Mouse (Mus musculus): ENCODE measurements around the gene Crybg1. TPM values are rescaled to one million over a fixed set of nuclear protein-coding genes. Genes with fewer than 3 reads are reported as not detected.
"Not testable (repeated sequence)": the region's sequence is repeated elsewhere in the genome, so short reads cannot be mapped to it uniquely, and the experiment has no call there.

Crybg1 gene
- polyA plus RNA-seq, 1 experiment from 2014 or later, result 0.23 TPM

- 79% methylated on average over 3 of the region's 3 CpGs for WGBS
- no peak for ATAC-seq
- H3K27me3 ChIP-seq (replicated peaks; ENCODE audit: control insufficient read depth, insufficient read depth, low read length), result no peaks in the 10 kb centered on the region
- H3K36me3 ChIP-seq (ENCODE audit: control insufficient read depth, insufficient read depth), result no peaks in the 10 kb centered on the region
- H3K27ac ChIP-seq (ENCODE audit: low read length), result no peak overlapping the region
- H3K4me1 ChIP-seq (replicated peaks; ENCODE audit: control insufficient read depth, insufficient read depth, low read length), result no peaks in the 10 kb centered on the region
- no peak overlapping the region for H3K4me3 ChIP-seq (replicated peaks; ENCODE audit: low read length)
- H3K4me2 ChIP-seq (ENCODE audit: low read length), result no peak overlapping the region
- no peak overlapping the region for H3K9ac ChIP-seq (replicated peaks; ENCODE audit: low read depth, low read length)
- H3K9me3 ChIP-seq (ENCODE audit: control insufficient read depth, low read length), result no peaks in the 10 kb centered on the region
These were observed 171.3 kb downstream of the Crybg1 start for GRCm38 (mm10) chr10:43977353-43977752.

- Histone ChIP-seq H3K9ac (replicated peaks; ENCODE audit: low read depth, low read length) (no peak overlapping the region), H3K27me3 (replicated peaks; ENCODE audit: control insufficient read depth, insufficient read depth, low read length) (no peaks in the 10 kb centered on the region), H3K27ac (ENCODE audit: low read length) (no peak overlapping the region), H3K4me3 (replicated peaks; ENCODE audit: low read length) (no peak overlapping the region), H3K4me2 (ENCODE audit: low read length) (no peak overlapping the region), H3K9me3 (ENCODE audit: control insufficient read depth, low read length) (no peaks in the 10 kb centered on the region), H3K4me1 (replicated peaks; ENCODE audit: control insufficient read depth, insufficient read depth, low read length) (no peaks in the 10 kb centered on the region), H3K36me3 (ENCODE audit: control insufficient read depth, insufficient read depth) (no peaks in the 10 kb centered on the region)
- 32% methylated on average over 2 of the region's 2 CpGs for WGBS
- ATAC-seq, result no peak
These were observed 175.4 kb downstream of the Crybg1 start for GRCm38 (mm10) chr10:43973244-43973643.

DNA sequence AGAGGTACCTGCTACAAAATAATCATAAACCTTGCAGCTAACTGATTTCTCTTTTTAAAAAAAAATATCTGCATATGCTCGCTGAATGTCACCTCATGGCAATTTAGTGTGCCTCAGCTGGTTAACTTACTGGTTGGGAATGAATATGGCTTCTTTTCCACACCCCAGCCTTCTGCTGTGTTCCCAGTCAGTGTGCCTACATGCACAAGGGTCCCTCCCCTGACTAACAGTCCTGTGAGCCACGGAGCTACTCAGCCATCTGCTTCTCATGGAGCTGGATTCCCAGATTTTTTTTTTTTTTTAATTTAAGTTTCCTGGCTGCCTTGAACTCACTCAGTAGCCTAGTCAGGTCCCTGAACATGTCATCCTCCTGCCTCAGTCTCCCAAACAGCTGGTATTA lies 183.7 kb downstream of the Crybg1 start:
- H3K4me2 ChIP-seq (ENCODE audit: low read length), result no peak overlapping the region
- WGBS, result 38% methylated on average over 2 of the region's 2 CpGs
- no peaks in the 10 kb centered on the region for H3K27me3 ChIP-seq (replicated peaks; ENCODE audit: control insufficient read depth, insufficient read depth, low read length)
- no peaks in the 10 kb centered on the region for H3K36me3 ChIP-seq (ENCODE audit: control insufficient read depth, insufficient read depth)
- no peaks in the 10 kb centered on the region for H3K9me3 ChIP-seq (ENCODE audit: control insufficient read depth, low read length)
- H3K4me1 ChIP-seq (replicated peaks; ENCODE audit: control insufficient read depth, insufficient read depth, low read length), result 0 out of 2 replicates have a peak, but pooled peaks cover 3% of the 10 kb centered on the region
- peak; percentile 81 for ATAC-seq
- H3K9ac ChIP-seq (replicated peaks; ENCODE audit: low read depth, low read length), result no peak overlapping the region
- H3K27ac ChIP-seq (ENCODE audit: low read length), result no peak overlapping the region
- H3K4me3 ChIP-seq (replicated peaks; ENCODE audit: low read length), result no peak overlapping the region

- Histone ChIP-seq H3K36me3 (ENCODE audit: control insufficient read depth, insufficient read depth) (no peaks in the 10 kb centered on the region), H3K9me3 (ENCODE audit: control insufficient read depth, low read length) (no peaks in the 10 kb centered on the region), H3K4me3 (replicated peaks; ENCODE audit: low read length) (no peak overlapping the region), H3K27ac (ENCODE audit: low read length) (no peak overlapping the region), H3K9ac (replicated peaks; ENCODE audit: low read depth, low read length) (no peak overlapping the region), H3K4me1 (replicated peaks; ENCODE audit: control insufficient read depth, insufficient read depth, low read length) (no peaks in the 10 kb centered on the region), H3K4me2 (ENCODE audit: low read length) (no peak overlapping the region), H3K27me3 (replicated peaks; ENCODE audit: control insufficient read depth, insufficient read depth, low read length) (no peaks in the 10 kb centered on the region)
- ATAC-seq, result peak; percentile 87
These were observed 194.7 kb downstream of the Crybg1 start for GRCm38 (mm10) chr10:43953942-43954341.

GRCm38 (mm10) chr10:43945435-43945834 lies 203.2 kb downstream of the Crybg1 start:
- H3K4me1 ChIP-seq (replicated peaks; ENCODE audit: control insufficient read depth, insufficient read depth, low read length), result no peaks in the 10 kb centered on the region
- H3K27me3 ChIP-seq (replicated peaks; ENCODE audit: control insufficient read depth, insufficient read depth, low read length), result no peaks in the 10 kb centered on the region
- no peak overlapping the region for H3K4me2 ChIP-seq (ENCODE audit: low read length)
- H3K9ac ChIP-seq (replicated peaks; ENCODE audit: low read depth, low read length), result no peak overlapping the region
- no peak overlapping the region for H3K27ac ChIP-seq (ENCODE audit: low read length)
- no peaks in the 10 kb centered on the region for H3K36me3 ChIP-seq (ENCODE audit: control insufficient read depth, insufficient read depth)
- H3K4me3 ChIP-seq (replicated peaks; ENCODE audit: low read length), result no peak overlapping the region
- no peaks in the 10 kb centered on the region for H3K9me3 ChIP-seq (ENCODE audit: control insufficient read depth, low read length)
- ATAC-seq, result no peak
- 83% methylated on average over 4 of the region's 4 CpGs for WGBS

DNA sequence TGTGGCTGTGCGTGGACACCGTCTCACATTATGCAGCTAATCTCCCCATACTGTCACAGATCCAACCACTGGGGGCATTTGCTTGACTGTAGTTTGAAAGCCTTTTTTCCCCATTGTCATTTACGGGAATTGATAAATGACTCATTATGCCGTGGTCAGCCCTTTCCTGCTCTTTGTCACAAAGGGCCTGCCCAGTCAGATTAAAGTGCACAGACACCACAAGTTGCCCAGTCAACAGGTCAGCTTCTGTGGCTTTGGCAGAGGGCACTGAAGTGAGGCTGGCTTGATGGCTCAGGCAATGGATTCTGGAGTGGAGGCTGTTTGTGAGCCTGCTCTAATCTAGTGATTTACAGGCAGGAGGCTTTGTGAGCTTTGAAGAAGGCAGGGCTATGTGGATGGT lies 204.9 kb downstream of the Crybg1 start:
- H3K27me3 ChIP-seq (replicated peaks; ENCODE audit: control insufficient read depth, insufficient read depth, low read length), result no peaks in the 10 kb centered on the region
- H3K36me3 ChIP-seq (ENCODE audit: control insufficient read depth, insufficient read depth), result no peaks in the 10 kb centered on the region
- no peak overlapping the region for H3K4me3 ChIP-seq (replicated peaks; ENCODE audit: low read length)
- no peak overlapping the region for H3K27ac ChIP-seq (ENCODE audit: low read length)
- ATAC-seq, result no peak
- H3K9me3 ChIP-seq (ENCODE audit: control insufficient read depth, low read length), result no peaks in the 10 kb centered on the region
- no peak overlapping the region for H3K9ac ChIP-seq (replicated peaks; ENCODE audit: low read depth, low read length)
- no peaks in the 10 kb centered on the region for H3K4me1 ChIP-seq (replicated peaks; ENCODE audit: control insufficient read depth, insufficient read depth, low read length)
- no peak overlapping the region for H3K4me2 ChIP-seq (ENCODE audit: low read length)
- whole genome bisulfite sequencing, result 38% methylated on average over 4 of the region's 4 CpGs

GRCm38 (mm10) chr10:43939136-43939662 lies 209.5 kb downstream of the Crybg1 start:
- Histone ChIP-seq H3K4me1 (replicated peaks; ENCODE audit: control insufficient read depth, insufficient read depth, low read length) (no peaks in the 10 kb centered on the region), H3K9me3 (ENCODE audit: control insufficient read depth, low read length) (no peaks in the 10 kb centered on the region), H3K9ac (replicated peaks; ENCODE audit: low read depth, low read length) (no peak overlapping the region), H3K27me3 (replicated peaks; ENCODE audit: control insufficient read depth, insufficient read depth, low read length) (no peaks in the 10 kb centered on the region), H3K36me3 (ENCODE audit: control insufficient read depth, insufficient read depth) (peaks cover 3% of the 10 kb centered on the region; the same call in 1 of the 2 replicates), H3K4me3 (replicated peaks; ENCODE audit: low read length) (no peak overlapping the region), H3K4me2 (ENCODE audit: low read length) (no peak overlapping the region), H3K27ac (ENCODE audit: low read length) (no peak overlapping the region)
- no peak for ATAC-seq
- 85% methylated on average over 6 of the region's 6 CpGs for WGBS

DNA sequence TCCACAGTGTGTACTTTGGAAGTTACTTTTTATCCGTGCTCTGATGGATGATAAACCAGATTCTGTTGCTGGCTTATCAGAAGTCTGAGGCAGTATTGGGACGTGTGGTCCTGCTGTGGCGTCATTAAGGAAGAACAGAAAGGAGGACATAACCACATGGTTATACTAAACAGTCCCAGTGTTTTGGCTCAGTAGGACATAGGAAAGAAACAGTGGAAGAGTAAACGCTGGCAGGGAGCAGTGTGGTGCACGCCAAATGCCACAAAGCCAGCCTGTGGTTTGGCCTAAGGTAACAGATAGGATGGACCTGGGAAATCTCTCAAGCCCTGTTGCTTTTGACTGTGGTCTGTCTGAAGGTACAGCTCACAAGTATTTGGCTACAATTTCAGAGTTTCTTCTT lies 220.1 kb downstream of the Crybg1 start:
- H3K27ac ChIP-seq (ENCODE audit: low read length), result no peak overlapping the region
- no peaks in the 10 kb centered on the region for H3K36me3 ChIP-seq (ENCODE audit: control insufficient read depth, insufficient read depth)
- 0 out of 2 replicates have a peak, but pooled peaks cover 5% of the 10 kb centered on the region for H3K4me1 ChIP-seq (replicated peaks; ENCODE audit: control insufficient read depth, insufficient read depth, low read length)
- H3K9me3 ChIP-seq (ENCODE audit: control insufficient read depth, low read length), result no peaks in the 10 kb centered on the region
- no peak overlapping the region for H3K4me2 ChIP-seq (ENCODE audit: low read length)
- H3K27me3 ChIP-seq (replicated peaks; ENCODE audit: control insufficient read depth, insufficient read depth, low read length), result no peaks in the 10 kb centered on the region
- 73% methylated on average over 5 of the region's 5 CpGs for WGBS
- no peak overlapping the region for H3K9ac ChIP-seq (replicated peaks; ENCODE audit: low read depth, low read length)
- no peak for ATAC-seq
- H3K4me3 ChIP-seq (replicated peaks; ENCODE audit: low read length), result no peak overlapping the region

- WGBS, result 67% methylated on average over 8 of the region's 8 CpGs
- Histone ChIP-seq H3K4me2 (ENCODE audit: low read length) (no peak overlapping the region), H3K4me3 (replicated peaks; ENCODE audit: low read length) (no peak overlapping the region), H3K9ac (replicated peaks; ENCODE audit: low read depth, low read length) (no peak overlapping the region), H3K9me3 (ENCODE audit: control insufficient read depth, low read length) (no peaks in the 10 kb centered on the region), H3K27me3 (replicated peaks; ENCODE audit: control insufficient read depth, insufficient read depth, low read length) (no peaks in the 10 kb centered on the region), H3K27ac (ENCODE audit: low read length) (no peak overlapping the region), H3K36me3 (ENCODE audit: control insufficient read depth, insufficient read depth) (no peaks in the 10 kb centered on the region), H3K4me1 (replicated peaks; ENCODE audit: control insufficient read depth, insufficient read depth, low read length) (0 out of 2 replicates have a peak, but pooled peaks cover 5% of the 10 kb centered on the region)
- no peak for ATAC-seq
These were observed 220.9 kb downstream of the Crybg1 start for GRCm38 (mm10) chr10:43927736-43928135.

GRCm38 (mm10) chr10:43925776-43926175 lies 222.9 kb downstream of the Crybg1 start:
- WGBS, result 93% methylated on average over 8 of the region's 9 CpGs
- ATAC-seq; H3K27ac ChIP-seq (ENCODE audit: low read length); H3K4me2 ChIP-seq (ENCODE audit: low read length); H3K9me3 ChIP-seq (ENCODE audit: control insufficient read depth, low read length); H3K9ac ChIP-seq (replicated peaks; ENCODE audit: low read depth, low read length); H3K27me3 ChIP-seq (replicated peaks; ENCODE audit: control insufficient read depth, insufficient read depth, low read length); H3K4me1 ChIP-seq (replicated peaks; ENCODE audit: control insufficient read depth, insufficient read depth, low read length); H3K36me3 ChIP-seq (ENCODE audit: control insufficient read depth, insufficient read depth); H3K4me3 ChIP-seq (replicated peaks; ENCODE audit: low read length): not testable (repeated sequence)
